Mouse (Mus musculus) spleen, adult 2 months (tissue): ENCODE measurements around the gene Cdh6.

Source experiments
- CTCF ChIP-seq: fragments of 200-500 bp; IDR thresholded peaks from 2 replicates; pipeline ENCODE4 v1.5.1; 2011; ENCODE audit warnings: mild to moderate bottlenecking, inconsistent platforms; ENCODE audit not compliant: insufficient read depth, insufficient read length, insufficient replicate concordance; ENCODE audit errors: extremely low read depth
- POLR2A ChIP-seq: fragments of 200-500 bp; IDR thresholded peaks from 2 replicates; pipeline ENCODE4 v1.6.1; 2011; ENCODE audit warnings: low read depth, low read length, inconsistent platforms

- TF ChIP-seq POLR2A (no peak), CTCF (no peak)
Measured at GRCm38 (mm10) chr15:13132493-13132892, 41.0 kb downstream of the Cdh6 start.
